In genomic region chr5:106985594-106985993, GRCm38 (mm10) we compare ENCODE assay signal across 34 mouse cellular contexts. TPM values are rescaled to one million over a fixed set of nuclear protein-coding genes. Genes with fewer than 3 reads are reported as not detected.
DNase-seq lines count a peak whose midpoint lies in the region; TF ChIP-seq lines count a peak whose summit lies in the region.
"Had no signal": no experiment of that assay in that cellular context is flagged by ENCODE, and none has a peak within 500 bp of the region (broad histone marks: within the 10 kb centered on the region; RNA-seq: fewer than 3 reads in every experiment).

No protein-coding gene starts in this region.

- H3K27me3 ChIP-seq in heart, adult 2 months (ENCODE audit: control insufficient read depth, insufficient read depth, low read length), result no peaks in the 10 kb centered on the region
- no peaks in the 10 kb centered on the region for H3K27me3 ChIP-seq in kidney, adult 2 months (replicated peaks; ENCODE audit: control insufficient read depth, insufficient read depth, low read length)
- H3K27me3 ChIP-seq: CH12.LX; embryonic facial prominence, embryonic 12.5 days; heart, embryonic 15.5 days; hindbrain, embryonic 12.5 days; liver, embryonic 12.5 days; midbrain, embryonic 15.5 days; neural tube, embryonic 15.5 days had no signal

- no peak overlapping the region for H3K9ac ChIP-seq in heart, adult 2 months (ENCODE audit: low read depth, low read length)
- H3K9ac ChIP-seq: embryonic facial prominence, embryonic 12.5 days; forebrain, postnatal 0 days; heart, embryonic 15.5 days; hindbrain, embryonic 12.5 days; liver, embryonic 12.5 days; liver, postnatal 0 days; midbrain, embryonic 15.5 days; neural tube, embryonic 15.5 days had no signal

- 41% methylated on average over 2 of the region's 2 CpGs for WGBS in heart, adult 2 months
- WGBS in kidney, adult 2 months, result 58% methylated on average over 2 of the region's 2 CpGs

- no peak overlapping the region for H3K27ac ChIP-seq in heart, adult 2 months
- no peak overlapping the region for H3K27ac ChIP-seq in kidney, adult 2 months (ENCODE audit: insufficient read depth, low read depth, low read length)
- H3K27ac ChIP-seq in brown adipose tissue, adult 24 weeks (replicated peaks; ENCODE audit: low read depth, low read length), result 0 out of 2 replicates have a peak overlapping the region, but pooled peaks have one; percentile 8
- H3K27ac ChIP-seq: embryonic facial prominence, embryonic 12.5 days; heart, embryonic 10.5 days; heart, embryonic 15.5 days; hindbrain, embryonic 12.5 days; hindbrain, postnatal 0 days; liver, embryonic 12.5 days; midbrain, embryonic 10.5 days; midbrain, embryonic 15.5 days; neural tube, embryonic 15.5 days had no signal

- no peaks in the 10 kb centered on the region for H3K36me3 ChIP-seq in heart, adult 2 months (ENCODE audit: control insufficient read depth, insufficient read depth, low read length)
- H3K36me3 ChIP-seq in kidney, adult 2 months (ENCODE audit: control insufficient read depth, insufficient read depth, low read length), result no peaks in the 10 kb centered on the region
- H3K36me3 ChIP-seq: midbrain, embryonic 15.5 days had no signal

- TF ChIP-seq CTCF in heart, adult 2 months (IDR thresholded peaks at IDR 0.05), result no peak
- TF ChIP-seq CTCF in kidney, adult 2 months (conservative IDR thresholded peaks at IDR 0.05; ENCODE audit: insufficient read depth, insufficient read length, low read depth, low read length), result no peak

- H3K4me3 ChIP-seq in heart, adult 2 months, result no peak overlapping the region
- H3K4me3 ChIP-seq in kidney, adult 2 months (ENCODE audit: insufficient read depth, low read depth, low read length), result no peak overlapping the region
- no peak overlapping the region for H3K4me3 ChIP-seq in brown adipose tissue, adult 24 weeks (ENCODE audit: insufficient read depth, low read depth, low read length)
- H3K4me3 ChIP-seq: embryonic facial prominence, embryonic 12.5 days; heart, embryonic 10.5 days; heart, embryonic 15.5 days; hindbrain, embryonic 12.5 days; liver, embryonic 12.5 days; midbrain, embryonic 10.5 days; midbrain, embryonic 15.5 days; neural tube, embryonic 15.5 days had no signal

- intact Hi-C loops in heart, adult 2 months (cut with DNase I), result no loop called here

- no peaks in the 10 kb centered on the region for H3K79me2 ChIP-seq in heart, adult 2 months (replicated peaks; ENCODE audit: control insufficient read depth, insufficient read depth, low read length)

- TF ChIP-seq POLR2A in heart, adult 2 months (IDR thresholded peaks at IDR 0.05; ENCODE audit: insufficient read depth, low read depth, low read length), result no peak
- TF ChIP-seq POLR2A in kidney, adult 2 months (IDR thresholded peaks at IDR 0.05; ENCODE audit: low read depth, low read length), result no peak

- no peak for TF ChIP-seq EP300 in heart, adult 2 months (IDR thresholded peaks at IDR 0.05; ENCODE audit: insufficient read depth, low read depth, low read length)

- DNase-seq in heart, adult 11 months, result peak; percentile 2
- no peak for DNase-seq in heart, adult 2 months
- DNase-seq in kidney, postnatal 14 days, result peak; percentile 17
- DNase-seq in kidney, adult 2 months, result no peak
- DNase-seq in 3T3-L1 (ENCODE audit: low read depth, low spot score), result peak; percentile 14
- no peak for DNase-seq in left cerebral cortex, adult 9 months (ENCODE audit: low spot score in 2 of 2)
- DNase-seq in cerebellum, postnatal 4 days (ENCODE audit: low spot score in 2 of 2), result no peak
- DNase-seq: adrenal gland, postnatal 10 days; cerebellum, adult 11 months; cerebellum, adult 9-10 months; cerebellum, postnatal 36 days; embryo, embryonic 11 days; forebrain, postnatal 0 days; kidney, adult 11 months; left cerebral cortex, postnatal 4 days; liver, postnatal 0 days; retina, postnatal 1 day; right cerebral cortex, postnatal 14 days; thymus, postnatal 25 days had no signal

- H3K4me1 ChIP-seq in heart, adult 2 months (ENCODE audit: control insufficient read depth, insufficient read depth, low read length), result no peaks in the 10 kb centered on the region
- no peaks in the 10 kb centered on the region for H3K4me1 ChIP-seq in kidney, adult 2 months (ENCODE audit: control insufficient read depth, insufficient read depth, low read length)
- no peaks in the 10 kb centered on the region for H3K4me1 ChIP-seq in brown adipose tissue, adult 24 weeks (ENCODE audit: control insufficient read depth, insufficient read depth, insufficient read length, low read length)
- H3K4me1 ChIP-seq: hindbrain, embryonic 12.5 days; midbrain, embryonic 10.5 days; midbrain, embryonic 15.5 days; neural tube, embryonic 15.5 days had no signal

RNA-seq across cellular contexts. Expression of gene Cdc7, which starts 21.5 kb away (rescaled TPM):
- total RNA-seq in heart, adult 2 months (2021), result under 1 TPM; 0.39 to 0.59 TPM
- 0.70 and 1.3 TPM in 2 replicates for polyA plus RNA-seq in heart, adult 2 months (2012; rRNA removed)
- polyA plus RNA-seq in kidney, adult 2 months (2012; rRNA removed), result 1.2 and 1.3 TPM in 2 replicates
- polyA plus RNA-seq in brown adipose tissue, adult 24 weeks (2012; ENCODE audit: insufficient read depth, insufficient read length, missing spikeins), result 1.4 and 1.6 TPM in 2 replicates

RNA-seq across cellular contexts. Expression of gene Hfm1, which starts 59.5 kb away (rescaled TPM):
- not detected for total RNA-seq in heart, adult 2 months (2021)
- not detected in 2 replicates for polyA plus RNA-seq in heart, adult 2 months (2012; rRNA removed)
- not detected in 2 replicates for polyA plus RNA-seq in kidney, adult 2 months (2012; rRNA removed)
- not detected in 2 replicates for polyA plus RNA-seq in brown adipose tissue, adult 24 weeks (2012; ENCODE audit: insufficient read depth, insufficient read length, missing spikeins)
- total RNA-seq: CH12.LX; gastrocnemius, adult 8-10 months; gastrocnemius, postnatal 4 days; heart, postnatal 25 days had no signal
- polyA plus RNA-seq: liver, postnatal 0 days; small intestine, adult 2 months had no signal

Comparison
In these comparisons a context has a peak if more than half of its experiments do, and no peak if none do; other contexts are left out.
1. DNase-seq: peak in heart, adult 11 months (single experiment), kidney, postnatal 14 days (single experiment) and 3T3-L1 (single experiment); none in heart, adult 2 months (0 of 2), kidney, adult 2 months (single experiment), left cerebral cortex, adult 9 months (0 of 2) and cerebellum, postnatal 4 days (0 of 2).